Mouse (Mus musculus) liver, postnatal 0 days (tissue): ENCODE measurements at regions not wholly inside any gene's neighbourhood (a gene's known extent, or its start where the extent isn't known, plus 50 kb on each side); places are given as distances from the start of the nearest gene placed in this dataset.

Experiments
- ATAC-seq: fragments of 200-750 bp; cut with Nextera tagmentation; 2 replicates; pipeline ENCODE4 v1.8.0; 2017; ENCODE audit warnings: mild to moderate bottlenecking, moderate library complexity
- DNase-seq: peaks from one replicate; pipeline ENCODE4 v3.0.0-alpha.2; 2016
- H3K27ac ChIP-seq: fragments of 300-500 bp; sonication (generic); 2 replicates; pipeline ENCODE4 v1.5.1; 2014; ENCODE audit warnings: antibody characterized with exemption, moderate library complexity, mild to moderate bottlenecking, low read depth
- H3K27me3 ChIP-seq: fragments of 300-500 bp; sonication (generic); 2 replicates; pipeline ENCODE4 v1.6.1; 2014; ENCODE audit warnings: low read length, control low read depth, mixed read lengths; ENCODE audit not compliant: insufficient read depth
- H3K36me3 ChIP-seq: fragments of 300-500 bp; sonication (generic); replicated peaks from 2 replicates; pipeline ENCODE4 v1.6.1; 2014; ENCODE audit warnings: mild to moderate bottlenecking, control low read depth, low read length, moderate library complexity, mixed read lengths; ENCODE audit not compliant: insufficient read depth
- H3K4me1 ChIP-seq: fragments of 300-500 bp; sonication (generic); 2 replicates; pipeline ENCODE4 v1.6.1; 2014; ENCODE audit warnings: antibody characterized with exemption, mild to moderate bottlenecking, control low read depth; ENCODE audit not compliant: insufficient read depth
- H3K4me2 ChIP-seq: fragments of 300-500 bp; sonication (generic); 2 replicates; pipeline ENCODE4 v1.6.1; 2014; ENCODE audit warnings: low read depth, mild to moderate bottlenecking, low read length, moderate library complexity, mixed read lengths
- H3K4me3 ChIP-seq: fragments of 300-500 bp; sonication (generic); 2 replicates; pipeline ENCODE4 v1.5.1; 2014; ENCODE audit warnings: low read depth, low read length
- H3K9ac ChIP-seq: fragments of 300-500 bp; sonication (generic); replicated peaks from 2 replicates; pipeline ENCODE4 v1.6.1; 2014; ENCODE audit warnings: mild to moderate bottlenecking, moderate library complexity
- H3K9me3 ChIP-seq: fragments of 300-500 bp; sonication (generic); 2 replicates; pipeline ENCODE4 v1.6.1; 2016; ENCODE audit warnings: mild to moderate bottlenecking, control low read depth, low read length, mixed read lengths
- CTCF ChIP-seq: sonication (generic); IDR thresholded peaks from 2 replicates; pipeline ENCODE4 v1.5.1; 2016; ENCODE audit warnings: antibody characterized with exemption, low read depth
- EP300 ChIP-seq: IDR thresholded peaks from 2 replicates; pipeline ENCODE4 v1.6.1; 2016; ENCODE audit warnings: antibody characterized with exemption, low read depth, mild to moderate bottlenecking
- WGBS: fragments of 180-500 bp; shearing (Covaris S2); extraction: QIAGEN DNeasy Blood & Tissue Kit; methylation state at CpG from one replicate; pipeline ENCODE4 v1.1.7; 2014; ENCODE audit not compliant: insufficient replicate concordance; 5-methylcytosine and 5-hydroxymethylcytosine counted together

- H3K9ac ChIP-seq: no peak overlapping the region
- H3K4me2 ChIP-seq: no peak overlapping the region
- DNase-seq: no peak
- 44% methylated on average over 2 of the region's 2 CpGs for WGBS
- H3K27ac ChIP-seq: no peak overlapping the region
- H3K4me1 ChIP-seq: no peaks in the 10 kb centered on the region
- ATAC-seq: no peak
- no peak overlapping the region for H3K4me3 ChIP-seq
- H3K27me3 ChIP-seq: no peaks in the 10 kb centered on the region
- H3K36me3 ChIP-seq: no peaks in the 10 kb centered on the region
- H3K9me3 ChIP-seq: no peaks in the 10 kb centered on the region
- no peak for TF ChIP-seq EP300
- TF ChIP-seq CTCF: no peak
Observed at GRCm38 (mm10) chr2:7778610-7779009, 269.2 kb upstream of the Celf2 start.

- TF ChIP-seq CTCF (no peak), EP300 (no peak)
- Histone ChIP-seq H3K9ac (no peak overlapping the region), H3K4me3 (no peak overlapping the region), H3K4me2 (no peak overlapping the region), H3K27ac (no peak overlapping the region), H3K36me3 (no peaks in the 10 kb centered on the region), H3K4me1 (no peaks in the 10 kb centered on the region), H3K9me3 (no peaks in the 10 kb centered on the region), H3K27me3 (no peaks in the 10 kb centered on the region)
- 40% methylated on average over 8 of the region's 8 CpGs for WGBS
- no peak for ATAC-seq
- no peak for DNase-seq
Observed at GRCm38 (mm10) chr2:7734097-7734730, 224.9 kb upstream of the Celf2 start.

GRCm38 (mm10) chr2:7730960-7731359 lies 221.6 kb upstream of the Celf2 start:
- Histone ChIP-seq H3K27ac (no peak overlapping the region), H3K9ac (no peak overlapping the region), H3K4me1 (no peaks in the 10 kb centered on the region), H3K4me3 (no peak overlapping the region), H3K36me3 (no peaks in the 10 kb centered on the region), H3K27me3 (no peaks in the 10 kb centered on the region), H3K9me3 (no peaks in the 10 kb centered on the region), H3K4me2 (no peak overlapping the region)
- DNase-seq (no peak), ATAC-seq (no peak)
- TF ChIP-seq EP300 (no peak), CTCF (no peak)
- 88% methylated on average over 1 of the region's 1 CpGs for WGBS

- WGBS: 71% methylated on average over 10 of the region's 10 CpGs
- no peak overlapping the region for H3K27ac ChIP-seq
Observed at GRCm38 (mm10) chr2:7722283-7722935, 213.0 kb upstream of the Celf2 start.

GRCm38 (mm10) chr2:7711046-7711445 lies 201.7 kb upstream of the Celf2 start:
- 62% methylated on average over 1 of the region's 1 CpGs for WGBS
- no peak for DNase-seq
- ATAC-seq: no peak
- no peak overlapping the region for H3K4me3 ChIP-seq
- no peaks in the 10 kb centered on the region for H3K27me3 ChIP-seq
- H3K4me1 ChIP-seq: no peaks in the 10 kb centered on the region
- H3K27ac ChIP-seq: no peak overlapping the region
- TF ChIP-seq EP300 (no peak), CTCF (0 out of 2 replicates have a peak, but pooled peaks have one; percentile 8)
- no peaks in the 10 kb centered on the region for H3K36me3 ChIP-seq
- H3K9ac ChIP-seq: no peak overlapping the region
- no peak overlapping the region for H3K4me2 ChIP-seq
- no peaks in the 10 kb centered on the region for H3K9me3 ChIP-seq

More at GRCm38 (mm10) chr2:7722283-7722935, 213.0 kb upstream of the Celf2 start:
- DNase-seq (no peak), ATAC-seq (no peak)
- H3K36me3 ChIP-seq: no peaks in the 10 kb centered on the region
- no peaks in the 10 kb centered on the region for H3K4me1 ChIP-seq
- no peak overlapping the region for H3K4me3 ChIP-seq
- no peaks in the 10 kb centered on the region for H3K27me3 ChIP-seq
- no peak overlapping the region for H3K9ac ChIP-seq
- no peak for TF ChIP-seq CTCF
- no peak for TF ChIP-seq EP300
- H3K4me2 ChIP-seq: no peak overlapping the region
- H3K9me3 ChIP-seq: no peaks in the 10 kb centered on the region

- Histone ChIP-seq H3K9me3 (no peaks in the 10 kb centered on the region), H3K4me1 (no peaks in the 10 kb centered on the region), H3K27ac (no peak overlapping the region), H3K36me3 (no peaks in the 10 kb centered on the region), H3K9ac (no peak overlapping the region), H3K4me3 (no peak overlapping the region), H3K27me3 (no peaks in the 10 kb centered on the region), H3K4me2 (no peak overlapping the region)
- TF ChIP-seq CTCF: no peak
- no peak for TF ChIP-seq EP300
- DNase-seq (no peak), ATAC-seq (no peak)
- WGBS: 59% methylated on average over 1 of the region's 1 CpGs
Observed at GRCm38 (mm10) chr2:7710476-7710875, 201.1 kb upstream of the Celf2 start.
